Mouse (Mus musculus) naive thymus-derived CD4-positive, alpha-beta T cell, adult 2 months (primary cell): Measurements from ENCODE around the gene Zfp600.
"Not testable (repeated sequence)": the region's sequence is repeated elsewhere in the genome, so short reads cannot be mapped to it uniquely, and the experiment has no call there.

Experiments
- DNase-seq: peaks from one replicate; pipeline ENCODE4 v3.0.0-alpha.2; 2011; ENCODE audit warnings: low read depth

Gene Zfp600

DNA sequence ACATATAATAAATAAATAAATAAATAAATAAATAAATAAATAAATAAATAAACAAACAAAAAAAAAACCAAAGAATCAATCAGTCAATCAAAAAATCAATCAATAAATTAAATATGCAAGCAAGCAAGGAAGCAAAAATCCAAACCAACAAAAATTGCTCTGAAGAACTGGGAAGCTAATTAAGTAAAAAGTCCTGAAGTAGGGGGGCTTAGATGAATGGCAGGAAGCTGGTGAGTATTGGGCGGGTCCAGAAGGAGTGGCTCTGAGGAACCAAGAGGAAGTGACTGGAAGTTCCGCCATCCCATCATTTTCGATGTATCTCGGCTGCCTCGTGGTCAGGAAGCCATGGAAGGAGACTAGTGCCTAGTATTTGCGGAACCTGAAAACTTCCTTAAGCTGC, at the start of gene Zfp600:
Gene Zfp600 (plus strand): TSS at position 301 of the 400 bp plus-strand sequence.
- not testable (repeated sequence) for DNase-seq

DNA sequence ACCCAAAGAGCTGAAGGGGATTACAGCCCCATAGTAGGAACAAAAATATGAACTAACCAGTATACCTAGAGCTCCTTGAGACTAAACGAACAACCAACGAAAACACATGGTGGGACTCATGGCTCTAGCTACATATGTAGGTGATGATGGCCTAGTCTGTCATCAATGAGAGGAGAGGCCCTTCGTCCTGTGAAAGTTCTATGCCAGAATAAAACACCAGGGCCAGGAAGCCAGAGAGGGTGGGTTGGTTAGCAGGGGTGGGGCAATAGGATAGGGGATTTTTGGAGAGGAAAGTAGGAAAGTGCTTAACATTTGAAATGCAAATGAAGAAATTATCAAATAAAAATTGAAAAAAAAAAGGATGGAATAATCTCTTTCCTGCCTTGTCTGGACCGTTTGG, 6.3 kb downstream of the Zfp600 start:
- DNase-seq: not testable (repeated sequence)

DNA sequence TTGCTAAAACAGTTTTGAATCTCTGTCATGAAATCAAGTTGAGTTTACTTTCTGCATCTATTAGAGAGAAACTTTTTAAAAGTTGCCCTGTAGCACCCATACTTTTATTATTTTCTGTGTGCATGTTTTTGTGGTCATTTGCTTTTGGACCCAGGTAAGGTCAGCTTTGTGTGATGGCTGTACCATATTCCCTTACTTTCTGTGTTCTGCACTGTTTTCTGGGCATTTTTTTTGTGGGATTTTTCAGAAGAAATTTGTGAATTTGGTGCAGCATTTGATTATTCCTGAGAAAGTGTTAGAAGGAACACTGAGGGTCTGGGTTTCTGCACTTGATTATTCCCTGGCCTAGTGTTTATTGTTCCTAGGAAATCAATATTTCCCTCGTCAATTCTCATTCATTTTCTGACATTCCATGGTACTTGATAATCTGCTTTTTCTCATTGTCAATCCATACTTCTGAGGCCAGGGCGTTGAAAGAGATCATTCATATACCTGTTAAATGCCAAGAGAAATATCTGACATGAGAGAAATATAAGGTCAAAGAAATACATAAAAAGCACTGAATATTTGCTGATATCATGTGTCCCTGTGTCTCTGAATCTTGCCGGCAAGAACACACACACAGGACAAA, 10.7 kb downstream of the Zfp600 start:
- DNase-seq: not testable (repeated sequence)

DNA sequence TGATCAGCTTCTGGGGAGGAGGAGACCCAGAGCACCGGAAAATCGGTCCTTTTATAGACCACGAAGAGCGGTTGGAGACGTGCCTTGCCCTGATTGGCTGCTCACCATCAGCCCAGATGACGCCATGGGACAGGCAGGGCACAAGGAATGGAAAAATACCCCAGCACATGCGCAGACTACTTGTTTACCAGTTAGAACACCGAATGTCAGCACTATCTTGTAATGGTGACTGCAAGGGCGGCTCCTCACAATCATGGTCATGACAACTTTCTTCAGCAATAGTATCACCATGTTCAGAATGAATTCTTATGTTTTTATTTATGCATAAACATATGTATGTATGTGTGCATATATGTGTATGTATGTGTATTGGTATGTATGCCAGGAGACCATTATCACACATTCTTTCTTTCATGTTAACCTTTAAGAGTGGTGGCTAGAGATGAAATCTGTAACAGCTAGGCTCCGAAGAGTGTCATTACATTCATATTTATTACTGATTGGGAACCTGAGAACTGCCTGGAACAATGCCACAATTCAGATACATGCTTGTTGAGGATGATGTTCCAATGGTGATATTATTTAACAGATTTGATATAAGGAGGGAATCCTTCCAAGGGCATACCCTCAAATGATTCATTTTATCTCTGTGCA, 11.4 kb downstream of the Zfp600 start:
- peak; percentile 17 for DNase-seq

DNA sequence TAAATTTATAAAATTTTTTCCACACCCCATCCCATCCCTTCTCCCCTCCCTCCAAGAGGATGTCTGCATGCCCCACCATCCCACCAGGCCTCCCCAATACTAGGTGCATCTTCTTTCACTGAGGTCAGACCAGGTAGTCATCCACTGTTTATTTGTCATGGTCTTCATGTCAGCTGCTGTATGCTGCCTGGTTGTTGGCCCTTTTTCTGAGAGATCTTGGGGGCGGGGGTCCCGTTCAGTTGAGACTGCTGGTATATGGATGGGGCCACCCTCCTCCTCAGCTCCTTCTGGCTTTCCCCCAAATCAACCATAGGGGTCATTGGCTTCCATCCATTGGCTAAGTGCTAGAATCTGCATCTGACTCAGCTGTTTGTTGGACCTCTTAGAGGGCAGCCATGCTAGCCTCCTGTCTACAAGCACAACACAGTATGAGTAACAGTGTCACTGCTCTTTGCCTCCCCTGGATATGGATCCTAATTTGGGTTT, 12.1 kb downstream of the Zfp600 start:
- not testable (repeated sequence) for DNase-seq

DNA sequence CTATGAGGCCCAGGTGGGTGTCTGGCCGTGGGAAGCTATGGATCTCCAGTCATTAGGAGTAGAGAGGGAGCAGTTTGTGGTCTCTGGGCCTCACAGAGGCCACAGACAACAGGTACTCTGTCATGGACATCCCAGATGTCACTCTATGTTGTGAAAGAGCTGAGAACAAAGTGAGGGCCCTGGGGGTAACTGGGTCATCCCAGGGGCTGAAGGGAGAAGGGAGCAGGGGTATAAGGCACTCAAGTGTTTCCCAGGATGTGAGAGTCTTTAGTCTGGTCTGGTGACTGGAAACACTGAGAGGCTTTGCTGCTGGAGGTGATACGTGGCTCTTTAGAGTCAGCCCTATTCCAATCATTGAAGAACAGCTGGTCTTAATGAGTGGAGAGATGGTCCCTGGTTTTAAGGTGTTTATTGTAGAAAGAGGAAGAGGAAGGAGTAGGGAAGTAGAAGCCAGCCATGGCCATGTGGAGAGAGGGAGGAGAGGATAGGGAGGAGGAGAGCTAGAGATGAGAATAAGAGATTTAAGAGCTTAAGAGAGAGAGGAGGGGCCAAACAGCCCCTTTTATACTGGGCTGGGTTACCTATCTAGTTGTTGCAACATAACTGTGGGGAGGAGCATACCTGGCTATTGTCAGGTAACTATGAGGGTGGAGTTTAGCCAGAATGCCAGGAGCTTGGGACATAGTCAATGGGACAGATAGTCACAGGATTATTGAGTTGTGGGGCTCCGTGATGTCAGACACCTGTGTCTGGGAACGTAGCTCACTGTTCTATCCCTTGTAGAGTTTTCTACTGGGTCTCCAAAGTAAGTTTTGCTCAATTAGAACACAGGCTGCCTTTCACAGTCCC, 17.0 kb downstream of the Zfp600 start:
- not testable (repeated sequence) for DNase-seq

DNA sequence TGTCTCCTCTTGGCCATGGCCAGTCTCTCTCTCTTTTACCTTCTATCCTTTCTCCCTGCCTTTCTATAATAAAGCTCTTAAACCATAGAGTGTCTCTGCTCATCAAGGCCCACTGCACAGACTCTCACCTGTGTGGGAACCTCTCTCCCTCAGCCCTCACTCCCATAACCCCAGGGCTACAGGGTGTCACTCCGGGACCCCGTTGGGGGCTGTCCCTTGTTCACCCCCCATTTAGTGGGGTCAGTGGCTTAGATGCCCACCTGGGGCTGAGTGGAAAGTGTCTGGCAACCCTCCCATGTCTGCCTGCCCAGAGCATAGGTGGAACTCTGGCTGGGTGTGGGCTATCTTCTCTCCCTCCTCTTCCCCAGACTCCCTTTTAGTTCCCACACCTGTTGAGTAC, 47.7 kb downstream of the Zfp600 start:
- DNase-seq: not testable (repeated sequence)

DNA sequence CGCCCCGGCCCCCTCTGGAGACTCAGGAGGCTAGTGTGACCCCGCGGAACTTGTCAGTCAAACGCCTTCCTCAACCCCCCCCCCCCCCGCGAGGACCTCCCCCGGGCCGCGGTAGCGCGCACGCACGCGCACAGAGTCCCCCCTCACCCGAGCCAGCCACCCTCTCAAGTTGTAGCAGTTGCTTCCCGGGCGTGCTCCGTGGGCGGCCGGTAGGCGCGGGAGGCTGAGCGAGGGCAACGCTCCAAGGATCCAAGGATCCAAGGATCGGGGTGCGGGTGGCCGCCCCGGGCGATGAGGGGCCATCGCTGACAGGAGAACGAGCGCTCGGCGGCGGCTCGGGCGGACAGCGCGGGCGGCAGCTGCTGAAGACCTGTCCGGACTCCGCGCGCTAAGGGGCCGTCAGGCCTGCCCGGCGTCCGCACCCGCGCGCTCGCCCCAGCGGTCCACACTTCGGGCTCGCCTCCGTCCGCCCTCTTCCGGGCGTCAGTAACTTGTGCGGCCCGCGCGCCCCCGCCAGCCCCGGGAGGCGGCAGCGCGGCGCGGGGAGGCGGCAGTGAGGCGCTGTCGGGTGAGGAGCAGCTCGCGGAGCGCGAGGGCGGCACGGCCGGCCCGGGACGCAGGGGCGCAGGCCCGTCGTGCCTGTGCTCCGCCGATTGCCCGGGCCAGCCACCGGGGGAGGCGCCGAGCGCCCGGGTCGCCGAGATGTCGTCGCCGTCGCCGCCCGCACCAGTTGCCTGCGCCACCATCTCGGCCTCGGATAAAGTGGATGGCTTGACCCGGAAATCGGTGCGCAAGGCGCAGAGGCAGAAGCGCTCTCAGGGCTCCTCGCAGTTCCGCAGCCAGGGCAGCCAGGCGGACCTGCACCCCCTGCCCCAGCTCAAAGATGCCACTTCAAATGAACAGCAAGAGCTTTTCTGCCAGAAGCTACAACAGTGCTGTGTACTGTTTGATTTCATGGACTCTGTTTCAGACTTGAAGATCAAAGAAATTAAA, 82.9 kb downstream of the Zfp600 start:
- DNase-seq: not testable (repeated sequence)

DNA sequence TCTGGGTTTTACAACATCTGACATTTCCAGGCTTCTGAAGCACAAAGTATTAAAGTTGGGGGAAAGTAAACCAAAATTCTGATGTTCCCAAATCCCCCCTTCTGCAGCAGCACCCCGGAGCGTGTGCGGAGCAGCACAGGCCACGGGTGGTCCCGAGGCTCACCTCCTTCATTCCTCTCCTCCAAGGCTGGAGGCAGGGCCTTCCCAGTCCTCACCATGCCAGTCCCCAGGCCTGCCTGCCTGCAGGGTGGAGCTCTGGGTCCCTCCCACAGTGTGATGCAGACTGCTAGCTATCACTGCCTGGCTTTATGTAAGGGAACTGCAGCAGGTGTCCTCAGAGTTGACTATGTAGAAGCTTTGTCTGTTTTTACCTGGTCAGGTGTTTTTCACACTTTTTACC, 85.5 kb downstream of the Zfp600 start:
- not testable (repeated sequence) for DNase-seq
